Mouse (Mus musculus): ENCODE measurements around the gene Pwwp2b. TPM values are rescaled to one million over a fixed set of nuclear protein-coding genes. Genes with fewer than 3 reads are reported as not detected.

Pwwp2b gene
- 10.5 and 10.9 TPM in 2 replicates for polyA plus RNA-seq (2012; rRNA removed)

DNA sequence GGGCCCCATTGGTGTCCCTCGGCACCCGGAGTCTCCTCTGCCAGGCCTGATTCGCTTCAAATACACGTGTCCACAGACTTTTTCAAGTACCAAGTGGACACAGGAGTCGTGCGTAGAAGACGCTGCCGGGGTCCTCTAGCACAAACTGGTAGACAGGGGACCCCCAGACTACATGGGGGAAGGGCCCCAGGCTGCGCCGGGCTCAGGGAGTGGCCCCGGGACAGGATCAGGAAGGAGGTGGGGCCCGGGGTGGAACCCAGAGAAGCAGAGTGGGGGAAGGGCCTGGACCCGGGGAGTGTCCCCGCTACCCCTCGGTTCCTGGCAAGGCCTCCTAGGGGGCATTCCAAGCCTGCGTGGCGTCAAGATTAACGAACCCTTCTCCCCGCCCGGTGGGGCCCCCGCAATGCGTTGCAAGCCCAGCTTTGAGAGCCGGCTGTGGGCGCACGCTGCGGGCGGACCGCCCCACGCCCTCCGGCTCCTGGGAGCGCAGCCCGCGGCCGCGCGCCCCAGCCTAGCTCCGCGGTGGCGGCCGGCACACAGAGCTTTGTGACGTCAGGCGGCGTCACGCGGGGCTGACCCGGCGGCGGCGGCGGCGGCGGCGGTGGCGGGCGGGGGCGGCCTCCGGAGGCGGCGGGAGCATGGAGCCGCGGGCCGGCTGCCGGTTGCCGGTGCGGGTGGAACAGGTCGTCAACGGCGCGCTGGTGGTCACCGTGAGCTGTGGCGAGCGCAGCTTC, at the start of gene Pwwp2b:
Gene Pwwp2b (plus strand): TSS at position 602 of the 734 bp plus-strand sequence.
- Histone ChIP-seq H3K4me1 (ENCODE audit: control insufficient read depth, insufficient read depth, low read length) (peaks cover 3% of the 10 kb centered on the region; the same call in 1 of the 2 replicates), H3K4me3 (ENCODE audit: insufficient read depth, low read length) (peak within 1 kb of the TSS; percentile 66)

DNA sequence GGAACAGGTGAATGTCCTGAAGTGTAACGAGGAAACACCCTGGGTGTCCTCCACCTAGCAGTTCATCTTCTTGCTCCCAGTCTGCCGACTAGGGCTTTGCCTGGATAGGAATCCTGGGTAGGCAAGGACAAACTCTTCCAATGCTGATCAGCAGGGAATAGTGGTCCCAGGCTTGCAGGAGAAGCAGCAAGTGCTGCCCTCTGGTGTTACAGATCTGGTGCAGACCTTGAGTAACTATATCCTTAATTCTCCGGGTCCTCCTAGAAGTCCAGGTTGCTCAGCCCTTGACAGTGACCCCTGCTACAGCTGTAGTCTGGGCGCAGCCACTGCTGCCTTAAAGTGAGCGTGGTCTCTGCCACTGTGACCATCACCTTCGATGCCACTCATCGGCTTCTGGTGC, 48.2 kb upstream of the Pwwp2b start:
- H3K27ac ChIP-seq (ENCODE audit: insufficient read depth, low read length): no peak overlapping the region
- no peak overlapping the region for H3K4me3 ChIP-seq (ENCODE audit: insufficient read depth, low read length)
- H3K4me1 ChIP-seq (ENCODE audit: control insufficient read depth, insufficient read depth, low read length): no peaks in the 10 kb centered on the region
- TF ChIP-seq CTCF (IDR thresholded peaks at IDR 0.05; ENCODE audit: extremely low read depth, insufficient read depth, low read length) (peak; percentile 91), POLR2A (IDR thresholded peaks at IDR 0.05; ENCODE audit: extremely low read depth, insufficient read depth, low read length) (no peak)

More for the DNA sequence above, at the start of gene Pwwp2b:
- H3K27ac ChIP-seq (ENCODE audit: insufficient read depth, low read length): peak within 1 kb of the TSS; percentile 99
- TF ChIP-seq CTCF (IDR thresholded peaks at IDR 0.05; ENCODE audit: extremely low read depth, insufficient read depth, low read length): no peak
- TF ChIP-seq POLR2A (IDR thresholded peaks at IDR 0.05; ENCODE audit: extremely low read depth, insufficient read depth, low read length): no peak

DNA sequence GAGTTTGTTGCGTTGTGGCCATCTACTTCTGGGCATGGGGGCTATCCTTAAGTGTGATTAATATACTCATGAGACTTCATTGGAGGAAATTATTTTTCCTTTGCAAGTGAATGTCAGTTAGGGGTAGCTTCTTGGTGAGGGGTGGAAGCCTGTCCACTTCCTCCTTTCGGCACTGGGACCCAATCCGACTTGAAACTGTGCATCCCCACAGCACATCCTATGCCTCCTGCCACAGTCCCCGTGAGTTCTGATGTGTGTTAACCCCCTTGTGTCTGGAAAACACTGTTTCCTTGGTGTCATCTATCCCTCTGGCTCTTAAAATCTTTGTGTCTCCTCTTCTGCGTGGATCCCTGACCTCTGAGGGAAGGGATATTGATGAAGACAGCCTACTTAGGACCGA, 47.1 kb upstream of the Pwwp2b start:
- H3K4me1 ChIP-seq (ENCODE audit: control insufficient read depth, insufficient read depth, low read length): no peaks in the 10 kb centered on the region
- H3K4me3 ChIP-seq (ENCODE audit: insufficient read depth, low read length): no peak overlapping the region
- TF ChIP-seq CTCF (IDR thresholded peaks at IDR 0.05; ENCODE audit: extremely low read depth, insufficient read depth, low read length): no peak
- no peak for TF ChIP-seq POLR2A (IDR thresholded peaks at IDR 0.05; ENCODE audit: extremely low read depth, insufficient read depth, low read length)
- no peak overlapping the region for H3K27ac ChIP-seq (ENCODE audit: insufficient read depth, low read length)

- TF ChIP-seq CTCF (IDR thresholded peaks at IDR 0.05; ENCODE audit: extremely low read depth, insufficient read depth, low read length): peak; percentile 81
- TF ChIP-seq POLR2A (IDR thresholded peaks at IDR 0.05; ENCODE audit: extremely low read depth, insufficient read depth, low read length): no peak
- Histone ChIP-seq H3K4me3 (ENCODE audit: insufficient read depth, low read length) (no peak overlapping the region), H3K4me1 (ENCODE audit: control insufficient read depth, insufficient read depth, low read length) (no peaks in the 10 kb centered on the region), H3K27ac (ENCODE audit: insufficient read depth, low read length) (no peak overlapping the region)
Observed at GRCm38 (mm10) chr7:139208023-139208772, 40.1 kb upstream of the Pwwp2b start.

DNA sequence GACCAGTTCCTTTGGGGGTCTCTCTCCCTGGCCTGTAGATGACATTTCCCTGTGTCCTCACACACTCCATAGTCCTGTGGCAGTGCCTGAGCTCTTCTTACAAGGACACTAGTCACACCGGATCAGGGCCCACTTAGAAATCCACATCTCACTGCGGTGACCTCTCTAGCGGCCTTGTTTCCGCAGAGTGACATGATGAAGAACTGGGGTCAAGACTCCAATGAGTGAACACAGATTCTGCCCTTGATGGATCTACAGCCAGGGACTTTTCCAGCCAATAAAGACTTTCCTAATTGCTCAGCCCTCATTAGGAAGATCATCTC, 39.5 kb upstream of the Pwwp2b start:
- no peak overlapping the region for H3K27ac ChIP-seq (ENCODE audit: insufficient read depth, low read length)
- no peaks in the 10 kb centered on the region for H3K4me1 ChIP-seq (ENCODE audit: control insufficient read depth, insufficient read depth, low read length)
- TF ChIP-seq POLR2A (IDR thresholded peaks at IDR 0.05; ENCODE audit: extremely low read depth, insufficient read depth, low read length): no peak
- TF ChIP-seq CTCF (IDR thresholded peaks at IDR 0.05; ENCODE audit: extremely low read depth, insufficient read depth, low read length): no peak
- H3K4me3 ChIP-seq (ENCODE audit: insufficient read depth, low read length): no peak overlapping the region

DNA sequence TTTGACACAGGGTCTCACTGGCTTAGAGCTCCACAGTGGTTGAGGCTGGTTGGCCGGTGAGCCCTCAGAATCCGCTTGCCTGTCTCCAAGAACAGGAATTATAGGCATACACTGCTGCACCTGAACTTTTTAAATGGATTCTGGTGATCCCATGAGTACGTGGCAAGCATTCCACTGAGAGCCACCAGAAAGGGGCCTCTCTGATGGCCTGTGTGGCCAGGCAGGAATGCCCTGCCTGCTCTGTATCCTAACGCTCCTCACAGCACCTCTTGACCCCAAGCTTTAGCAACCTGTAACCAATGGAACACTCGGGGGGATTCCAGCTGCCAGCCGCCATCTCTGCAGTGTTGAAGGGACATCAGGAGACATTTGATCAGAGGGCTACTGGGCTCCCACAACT, 36.5 kb upstream of the Pwwp2b start:
- H3K4me1 ChIP-seq (ENCODE audit: control insufficient read depth, insufficient read depth, low read length): no peaks in the 10 kb centered on the region
- TF ChIP-seq POLR2A (IDR thresholded peaks at IDR 0.05; ENCODE audit: extremely low read depth, insufficient read depth, low read length) (no peak), CTCF (IDR thresholded peaks at IDR 0.05; ENCODE audit: extremely low read depth, insufficient read depth, low read length) (no peak)
- no peak overlapping the region for H3K27ac ChIP-seq (ENCODE audit: insufficient read depth, low read length)
- no peak overlapping the region for H3K4me3 ChIP-seq (ENCODE audit: insufficient read depth, low read length)

DNA sequence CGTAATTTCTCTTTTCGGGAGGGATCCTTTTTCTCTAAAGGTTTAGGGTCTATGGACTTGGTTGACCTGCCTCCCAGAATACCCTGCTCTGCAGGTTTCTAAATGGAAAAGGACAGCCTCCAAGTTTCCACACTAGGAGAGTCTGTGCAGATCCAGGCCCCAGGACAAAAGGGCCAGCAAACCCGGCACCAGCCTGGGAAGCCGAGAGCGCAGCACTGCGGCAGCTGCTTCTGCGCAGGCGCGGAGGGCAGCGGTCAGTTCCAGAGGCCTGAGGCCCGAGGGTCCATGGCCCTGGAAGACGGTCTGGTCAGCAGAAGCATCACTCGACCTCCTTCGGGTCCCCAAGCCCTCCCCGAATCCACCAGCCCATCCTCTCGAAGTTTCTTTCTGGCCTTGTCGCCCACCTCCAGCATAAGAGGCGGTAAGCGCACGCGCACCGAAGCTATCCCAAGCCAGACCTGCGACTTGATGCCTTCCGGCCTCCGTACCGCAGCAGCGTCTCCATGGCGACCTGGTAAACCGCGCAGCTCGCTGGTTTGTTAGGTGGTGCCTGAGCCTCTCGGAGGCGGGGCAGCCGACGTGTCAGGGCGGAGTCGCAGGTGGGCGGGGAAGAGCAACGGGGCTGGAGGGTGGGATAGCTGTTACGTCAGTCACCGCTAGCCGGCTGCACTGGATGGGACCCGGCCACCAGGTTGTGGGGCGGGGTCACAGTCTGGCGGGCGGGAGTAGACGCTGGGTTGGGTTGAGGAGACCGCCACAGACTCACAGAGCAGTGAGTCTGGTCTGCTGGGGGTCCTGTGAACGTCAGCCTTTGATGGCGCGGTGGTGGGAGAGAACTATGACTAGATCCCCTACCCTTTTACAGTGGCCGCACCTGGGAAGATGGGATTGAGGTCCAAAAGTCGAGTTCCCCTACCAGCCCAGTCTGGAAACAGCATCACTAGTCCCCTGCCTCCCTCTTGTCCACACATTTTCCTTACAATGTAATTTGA, 35.2 kb upstream of the Pwwp2b start, which contains the start of the genes Lrrc27 and Stk32c:
Gene Lrrc27 (plus strand): TSS at position 235 of the 992 bp plus-strand sequence.
Gene Stk32c (minus strand): TSS at position 554 of the 992 bp plus-strand sequence.
- Histone ChIP-seq H3K27ac (ENCODE audit: insufficient read depth, low read length) (peak within 1 kb of the TSS; percentile 69), H3K4me3 (ENCODE audit: insufficient read depth, low read length) (peak within 1 kb of the TSS; percentile 48), H3K4me1 (ENCODE audit: control insufficient read depth, insufficient read depth, low read length) (no peaks in the 10 kb centered on the region)
- TF ChIP-seq CTCF (IDR thresholded peaks at IDR 0.05; ENCODE audit: extremely low read depth, insufficient read depth, low read length): no peak
- peak; percentile 69; the same call in 1 of the 2 replicates for TF ChIP-seq POLR2A (IDR thresholded peaks at IDR 0.05; ENCODE audit: extremely low read depth, insufficient read depth, low read length)

GRCm38 (mm10) chr7:139213751-139214150, 34.5 kb upstream of the Pwwp2b start:
- TF ChIP-seq POLR2A (IDR thresholded peaks at IDR 0.05; ENCODE audit: extremely low read depth, insufficient read depth, low read length): no peak
- no peak for TF ChIP-seq CTCF (IDR thresholded peaks at IDR 0.05; ENCODE audit: extremely low read depth, insufficient read depth, low read length)
- peak overlapping the region; percentile 48 for H3K4me3 ChIP-seq (ENCODE audit: insufficient read depth, low read length)
- no peak overlapping the region for H3K27ac ChIP-seq (ENCODE audit: insufficient read depth, low read length)
- H3K4me1 ChIP-seq (ENCODE audit: control insufficient read depth, insufficient read depth, low read length): no peaks in the 10 kb centered on the region

DNA sequence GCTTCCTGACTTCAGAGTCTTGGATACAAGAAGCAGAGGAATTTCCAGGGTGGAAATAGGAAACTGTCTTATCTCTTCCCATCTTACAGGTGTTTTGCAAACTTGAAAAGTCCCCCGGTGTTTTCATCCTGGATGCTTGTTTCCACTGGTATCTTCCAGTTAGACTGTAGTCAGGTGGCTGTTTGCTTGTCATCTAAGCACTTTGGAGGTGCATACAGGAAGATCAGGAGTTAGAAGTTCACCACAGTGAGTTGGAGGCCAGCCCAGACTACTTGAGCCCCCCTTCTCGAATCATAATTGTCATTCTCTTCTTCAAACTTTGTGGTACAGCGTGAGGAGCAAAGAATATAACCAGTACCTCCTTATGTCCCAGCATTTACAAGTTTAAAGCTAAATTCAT, 34.1 kb upstream of the Pwwp2b start:
- Histone ChIP-seq H3K4me1 (ENCODE audit: control insufficient read depth, insufficient read depth, low read length) (no peaks in the 10 kb centered on the region), H3K4me3 (ENCODE audit: insufficient read depth, low read length) (no peak overlapping the region), H3K27ac (ENCODE audit: insufficient read depth, low read length) (no peak overlapping the region)
- TF ChIP-seq POLR2A (IDR thresholded peaks at IDR 0.05; ENCODE audit: extremely low read depth, insufficient read depth, low read length) (no peak), CTCF (IDR thresholded peaks at IDR 0.05; ENCODE audit: extremely low read depth, insufficient read depth, low read length) (no peak)

Measured in cortical plate, adult 2 months (tissue).